Mouse (Mus musculus) heart, adult 18-20 months (tissue): ENCODE results near the gene Ing5. TPM values are rescaled to one million over a fixed set of nuclear protein-coding genes. Genes with fewer than 3 reads are reported as not detected.
"Not testable (repeated sequence)": the region's sequence is repeated elsewhere in the genome, so short reads cannot be mapped to it uniquely, and the experiment has no call there.

Experiments used
- DNase-seq, 2 experiments: peaks; one replicate each; pipeline ENCODE4 v3.0.0; 2021 to 2022; ENCODE audit warnings: mixed read lengths in 1 of 2
- total RNA-seq, 2 experiments: library from RNA; stranded (reverse); gene quantifications; 2 replicates each; pipeline ENCODE4 v1.2.3; 2021

Ing5 gene
- total RNA-seq, 2 experiments from 2014 or later, result 10.9 to 13.4 TPM

DNA sequence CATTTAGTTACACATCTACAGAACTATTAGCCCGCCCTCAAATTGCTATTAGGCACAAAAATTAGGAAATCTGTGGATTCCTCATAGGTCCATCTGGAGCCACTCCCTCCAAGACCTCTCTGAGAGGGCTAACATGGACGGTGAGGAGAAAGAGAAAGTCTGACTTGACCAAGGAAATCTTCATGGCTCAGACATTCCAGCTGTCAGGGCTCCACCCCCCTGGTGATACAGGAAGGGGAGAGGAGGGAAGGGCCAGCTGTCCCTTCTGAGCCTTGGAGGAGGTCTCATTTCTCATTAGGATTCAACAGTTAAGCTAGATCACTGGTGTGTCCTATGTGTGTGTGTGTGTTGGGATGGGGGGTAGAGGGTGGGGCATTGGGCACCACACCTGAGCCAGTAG lies 57.3 kb downstream of the Ing5 start, which contains the start of gene Gal3st2:
TSS of gene Gal3st2 (plus strand) at position 259 of the 400 bp plus-strand sequence.
- not testable (repeated sequence) for DNase-seq

Other genes starting within 250 kb of the Ing5 start
- 10 to 100 TPM; 83.8 to 86.6 TPM for gene Stk25, start 145.3 kb upstream of the Ing5 start, total RNA-seq
- 1 to 10 TPM; 3.3 to 4.3 TPM for gene Bok, start 118.3 kb upstream of the Ing5 start, total RNA-seq
- gene Atg4b, start 52.5 kb upstream of the Ing5 start, total RNA-seq, result 10 to 100 TPM; 36.2 to 40.6 TPM
- 10 to 100 TPM; 82.6 to 82.8 TPM for gene Thap4, start 49.1 kb upstream of the Ing5 start, total RNA-seq
- 10 to 100 TPM; 20.3 to 22.7 TPM for gene Dtymk, start 2.0 kb upstream of the Ing5 start, total RNA-seq
- 10 to 100 TPM; 42.3 to 50.3 TPM for gene D2hgdh, start 20.9 kb downstream of the Ing5 start, total RNA-seq
- under 1 TPM in 1 of 2 experiments, not detected in 1; 0.54 TPM for gene Gal3st2, start 57.3 kb downstream of the Ing5 start, total RNA-seq
- gene Gal3st2b, start 114.3 kb downstream of the Ing5 start, total RNA-seq, result under 1 TPM; 0.67 to 0.69 TPM
- 1 to 10 TPM; 1.1 TPM for gene Gal3st2c, start 186.5 kb downstream of the Ing5 start, total RNA-seq
- not detected for gene Neu4, start 216.5 kb downstream of the Ing5 start, total RNA-seq
- under 1 TPM in 1 of 2 experiments, not detected in 1; 0.15 TPM for gene Pdcd1, start 248.6 kb downstream of the Ing5 start, total RNA-seq